Mouse (Mus musculus): ENCODE data around the gene Rab25.

Gene Rab25

DNA sequence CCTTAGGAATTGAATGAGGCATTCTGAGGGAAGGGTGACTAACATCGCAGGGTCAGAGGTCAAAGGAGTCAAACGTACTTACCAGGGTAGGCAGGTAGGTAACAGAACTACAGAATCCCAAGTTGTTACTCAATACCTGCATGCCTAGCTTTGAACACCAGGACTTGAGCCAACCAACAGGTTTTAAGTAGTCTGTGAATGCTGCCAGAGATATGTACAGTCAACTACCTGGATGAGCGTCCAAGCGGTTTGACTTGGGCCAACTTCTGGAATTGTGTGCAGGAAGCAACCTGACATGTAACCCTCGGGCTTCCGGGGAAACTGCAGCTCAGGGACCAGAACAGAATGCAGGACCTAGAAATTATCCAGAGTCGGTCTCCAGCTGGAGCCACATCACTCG lies 25.1 kb downstream of the Rab25 start:
- no peak for DNase-seq (ENCODE audit: low spot score)

DNA sequence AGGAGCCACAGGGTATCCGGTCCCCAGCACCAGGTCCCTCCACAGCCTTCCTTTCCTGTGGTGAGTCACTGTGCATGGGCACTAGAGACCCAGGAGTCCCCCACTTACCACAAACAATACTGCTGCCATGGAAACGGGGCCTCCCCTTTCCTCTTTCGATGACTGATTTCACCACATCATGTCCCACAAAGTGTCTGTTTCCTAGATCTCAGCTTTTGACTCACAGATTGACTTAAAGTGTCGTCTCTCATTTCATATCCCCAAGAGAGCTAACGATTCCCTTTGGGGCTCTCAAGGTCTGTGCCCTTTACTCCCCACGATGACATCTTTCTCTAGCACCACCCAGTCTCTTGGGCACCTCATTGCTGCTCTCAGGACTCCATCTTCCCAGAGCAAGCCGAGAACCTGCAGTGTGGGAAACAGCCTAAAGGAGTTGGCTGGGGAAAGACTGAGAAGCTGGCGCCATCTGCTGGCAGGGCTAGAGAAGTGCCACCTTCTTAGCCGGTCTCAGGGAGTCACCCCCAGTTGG lies 26.2 kb downstream of the Rab25 start:
- peak; percentile 89 for DNase-seq (ENCODE audit: low spot score)

DNA sequence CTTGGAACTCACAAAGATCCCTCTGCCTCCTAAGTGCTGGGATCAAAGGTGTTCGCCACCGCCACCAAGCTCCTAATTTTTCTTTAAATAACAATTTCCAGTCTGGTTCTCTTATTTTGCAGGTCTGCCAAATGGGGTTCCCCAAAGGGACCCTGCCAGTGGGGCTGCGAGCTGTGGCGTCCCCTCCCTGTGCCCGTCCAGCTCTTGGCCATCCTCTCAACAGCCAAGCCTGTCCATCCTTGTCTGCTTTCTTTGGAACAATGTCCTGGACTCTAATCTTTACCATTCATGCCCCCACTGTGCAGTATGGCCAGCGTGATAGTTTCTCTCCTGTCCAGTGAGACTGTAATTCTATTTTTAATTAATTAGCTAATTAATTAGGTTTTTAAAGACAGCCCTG lies 26.9 kb downstream of the Rab25 start:
- DNase-seq (ENCODE audit: low spot score): no peak

DNA sequence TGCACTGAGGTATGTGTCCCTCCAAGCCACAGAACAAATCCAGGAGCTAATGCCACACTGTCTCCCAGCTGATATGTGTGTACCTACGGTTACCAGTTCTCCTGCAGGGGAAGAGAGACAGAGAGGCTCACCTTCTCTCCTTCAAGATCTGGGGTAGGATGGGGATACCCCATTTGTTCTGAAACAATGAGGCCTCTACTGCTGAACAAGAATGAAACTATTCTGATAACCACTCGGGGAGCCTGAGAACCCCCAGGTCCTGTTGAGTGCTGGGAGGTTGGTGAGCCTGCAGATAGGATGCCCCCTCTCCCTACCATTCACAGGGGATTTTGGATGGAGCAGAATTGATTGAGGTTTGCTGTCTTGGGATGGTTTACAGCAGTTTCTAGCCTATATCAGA lies 28.0 kb downstream of the Rab25 start:
- no peak for DNase-seq (ENCODE audit: low spot score)

DNA sequence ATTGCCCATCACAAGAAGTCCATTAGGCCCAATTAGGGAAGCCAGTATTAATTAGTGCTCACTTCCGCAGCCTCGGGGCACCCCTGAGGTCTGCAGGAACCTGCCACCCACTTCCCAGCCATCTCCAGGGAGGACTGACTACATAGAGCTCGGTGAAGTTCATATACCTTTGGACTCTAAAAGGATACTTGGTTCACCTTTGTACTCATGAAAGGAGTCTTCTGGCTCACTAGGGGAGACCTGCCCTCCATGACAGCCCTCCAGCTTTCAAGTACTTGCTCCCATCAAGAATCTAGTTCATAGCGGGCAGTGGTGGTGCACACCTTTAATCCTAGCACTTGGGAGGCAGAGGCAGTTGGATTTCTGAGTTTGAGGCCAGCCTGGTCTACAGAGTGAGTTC lies 29.7 kb downstream of the Rab25 start:
- no peak for DNase-seq (ENCODE audit: low spot score)

DNA sequence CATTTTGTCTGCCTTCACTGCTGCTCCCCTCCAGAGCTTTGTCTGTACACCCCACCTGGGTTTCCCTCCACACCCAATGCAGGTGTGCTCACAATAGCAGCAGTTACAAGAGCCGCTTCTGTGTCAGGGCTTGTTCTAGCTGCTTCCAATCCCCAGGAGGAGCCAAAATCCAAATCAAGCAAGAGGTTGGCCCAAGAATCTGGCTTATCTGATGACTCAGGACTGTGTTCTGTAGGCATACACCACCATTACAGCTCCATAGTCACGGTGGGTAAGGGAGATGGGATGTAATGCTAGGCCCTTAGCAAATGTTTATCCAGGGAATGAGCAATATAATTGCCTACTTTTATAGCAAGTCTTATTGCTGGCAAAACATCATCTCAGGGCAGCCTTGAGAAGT lies 31.7 kb downstream of the Rab25 start:
- no peak for DNase-seq (ENCODE audit: low spot score)

DNA sequence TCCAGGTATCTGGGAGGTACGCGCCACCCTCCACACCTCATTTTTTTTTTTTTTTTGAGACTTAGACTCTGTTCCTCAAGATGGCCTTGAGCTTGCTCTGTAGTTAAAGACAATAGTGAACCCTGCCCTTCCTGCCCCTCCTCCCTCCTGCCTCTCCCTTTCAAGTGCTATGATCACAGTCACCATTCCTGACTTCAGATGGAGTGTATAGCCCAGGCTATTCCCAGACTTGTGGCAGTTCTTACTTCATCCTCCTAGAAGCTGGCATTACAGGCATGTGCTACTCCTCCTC lies 33.1 kb downstream of the Rab25 start:
- no peak for DNase-seq (ENCODE audit: low spot score)

DNA sequence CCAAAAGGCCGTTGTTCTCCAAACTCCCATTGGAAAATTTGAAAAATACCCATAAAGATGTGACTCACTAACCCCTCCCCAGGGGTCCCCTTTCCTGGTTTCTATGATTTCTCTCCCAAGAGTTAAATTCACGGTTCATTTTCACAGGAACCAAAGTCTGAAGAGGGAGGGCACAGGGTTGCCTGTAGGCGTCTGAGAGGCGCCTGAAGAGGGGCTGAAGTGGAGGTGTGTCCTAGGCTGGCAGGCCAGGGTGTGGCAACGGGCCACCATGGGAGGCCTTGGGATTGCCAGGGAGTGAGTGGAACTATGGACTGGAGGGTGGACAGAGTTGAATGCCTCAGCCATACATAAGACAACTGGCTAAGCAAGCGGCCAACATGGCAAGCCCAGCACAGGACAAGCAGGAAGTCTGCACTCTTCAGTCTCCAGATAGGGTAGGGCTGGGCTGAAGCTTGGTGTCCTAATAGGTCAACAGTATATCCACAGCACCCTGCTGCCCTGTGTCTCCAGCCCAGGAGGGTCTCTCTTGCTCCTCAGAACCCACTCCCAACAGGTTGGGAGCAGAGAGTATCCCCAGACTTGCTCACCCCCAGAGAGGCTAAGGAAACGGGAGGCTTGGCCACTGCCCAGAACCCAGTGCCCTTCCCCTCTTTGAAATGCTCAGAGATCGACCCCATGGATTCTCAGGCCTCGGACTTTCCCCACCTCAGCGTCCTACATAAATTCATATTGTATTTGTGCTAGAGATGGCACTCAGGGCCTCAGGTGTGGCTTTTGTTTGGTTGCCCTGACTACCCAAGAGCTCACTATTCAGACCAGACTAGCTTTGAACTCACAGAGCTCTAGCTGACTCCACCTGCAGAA lies 33.6 kb downstream of the Rab25 start:
- no peak for DNase-seq (ENCODE audit: low spot score)

DNA sequence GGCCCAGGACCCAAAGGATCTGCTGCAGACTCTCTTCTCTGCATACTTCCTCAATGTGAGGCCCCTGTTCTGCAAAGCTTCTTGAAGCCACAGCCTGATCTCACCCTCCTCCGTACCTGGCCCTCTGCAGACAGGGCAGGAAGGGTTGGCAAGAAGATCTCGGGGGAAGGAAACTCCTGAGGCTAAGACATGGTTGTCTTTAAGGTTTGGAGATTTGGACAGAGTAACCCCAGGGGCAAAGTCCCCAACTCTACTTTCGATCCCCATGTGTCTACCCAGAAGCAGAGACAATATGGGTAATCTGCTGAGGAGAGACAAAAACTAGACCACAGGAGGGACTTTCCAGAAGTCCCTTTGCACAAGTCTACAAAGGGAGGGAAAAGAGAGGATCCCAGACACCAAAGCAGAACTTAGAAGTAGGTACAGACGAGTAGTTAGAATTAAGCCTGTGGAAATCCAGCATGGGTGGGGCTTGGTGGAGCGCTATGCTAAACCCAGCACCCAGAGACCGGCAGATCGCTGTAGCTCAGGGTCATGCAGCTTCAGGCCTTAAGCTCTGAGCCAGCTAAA lies 34.5 kb downstream of the Rab25 start:
- DNase-seq (ENCODE audit: low spot score): no peak

DNA sequence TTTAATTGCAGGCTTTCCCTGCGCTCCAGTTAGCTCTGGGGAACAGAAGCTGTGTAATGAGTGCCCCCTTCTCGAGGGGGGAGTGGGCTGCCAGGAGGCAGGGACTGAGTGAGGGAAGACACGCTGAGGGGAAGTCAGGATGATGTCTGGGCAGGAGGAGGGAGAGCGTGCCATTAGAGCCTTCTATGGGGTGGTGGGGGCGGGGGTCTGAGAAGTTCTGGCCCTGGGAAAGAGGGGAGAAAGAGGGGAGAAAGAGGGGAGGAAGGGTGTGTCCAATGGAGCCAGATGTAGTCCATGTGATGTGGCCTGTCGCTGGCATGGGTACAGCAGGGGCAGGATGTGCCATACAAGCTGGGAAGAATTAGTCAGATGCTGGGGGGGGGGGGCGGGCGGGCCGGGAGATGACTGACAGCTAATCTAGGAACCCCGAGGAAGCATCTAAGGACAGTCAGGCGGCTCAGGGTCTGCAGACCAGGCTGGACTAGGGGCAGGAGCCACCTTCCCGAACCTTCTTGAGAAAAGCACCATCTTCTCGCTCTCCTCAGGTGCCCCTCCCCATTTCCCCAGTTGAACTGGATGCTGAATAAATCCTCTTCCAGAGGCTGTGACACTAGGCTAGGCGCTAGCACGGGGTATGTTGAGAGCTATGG lies 35.1 kb downstream of the Rab25 start:
- no peak for DNase-seq (ENCODE audit: low spot score)

DNA sequence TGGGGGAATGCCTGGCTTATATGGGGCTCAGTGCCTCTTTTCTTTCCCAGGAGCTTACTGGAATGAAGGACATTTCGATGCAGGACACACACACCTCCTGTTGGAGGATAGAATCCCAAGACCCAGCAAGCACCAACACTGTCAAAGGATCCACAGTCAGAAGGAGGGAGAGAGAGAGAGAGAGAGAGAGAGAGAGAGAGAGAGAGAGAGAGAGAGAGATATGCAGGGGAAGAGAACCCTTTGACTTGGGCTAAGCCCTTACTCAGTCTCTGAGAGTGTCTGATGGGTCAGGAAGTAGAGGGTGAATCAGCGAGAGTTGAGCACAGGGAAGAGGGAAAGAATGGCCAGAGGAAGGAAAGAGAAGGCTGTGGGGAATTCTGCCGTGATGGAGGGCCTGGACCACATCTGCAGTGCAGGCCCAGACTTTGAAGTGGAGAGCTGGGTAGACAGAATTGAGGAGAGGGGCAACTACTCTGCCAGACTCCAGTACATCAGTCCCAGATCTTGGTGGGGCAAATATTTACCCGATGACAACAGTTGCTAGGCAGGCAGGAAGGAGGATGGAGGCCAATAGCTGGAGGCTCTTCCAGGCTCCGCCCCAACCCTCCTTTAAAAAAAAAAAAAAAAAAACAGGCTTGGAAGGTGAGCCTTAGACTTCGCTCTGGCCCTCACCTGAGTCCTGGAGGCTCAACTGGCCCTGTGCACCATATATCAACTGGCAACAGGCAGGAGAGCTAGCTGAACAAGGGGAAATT lies 35.8 kb downstream of the Rab25 start:
- DNase-seq (ENCODE audit: low spot score): no peak

DNA sequence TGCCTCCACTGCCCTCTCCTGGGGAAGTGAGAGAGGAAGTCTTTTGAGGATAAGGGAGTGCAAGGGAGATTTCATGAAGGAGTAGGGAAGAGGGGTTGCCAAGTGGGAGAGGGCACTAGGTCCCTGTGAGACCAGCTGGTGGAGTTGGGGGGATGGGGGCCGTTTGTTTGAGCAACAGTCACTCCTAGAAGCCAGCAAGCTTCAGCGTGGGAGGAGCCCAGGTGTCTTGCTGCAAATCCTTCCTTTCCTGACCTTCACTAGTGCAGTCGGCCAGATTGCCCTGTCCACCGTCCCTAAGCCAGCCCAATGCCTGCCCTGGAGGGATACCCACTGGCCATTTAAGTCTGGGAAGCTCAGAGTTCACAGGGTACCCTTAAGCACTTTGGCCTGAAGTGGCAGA lies 36.5 kb downstream of the Rab25 start:
- DNase-seq (ENCODE audit: low spot score): no peak

DNA sequence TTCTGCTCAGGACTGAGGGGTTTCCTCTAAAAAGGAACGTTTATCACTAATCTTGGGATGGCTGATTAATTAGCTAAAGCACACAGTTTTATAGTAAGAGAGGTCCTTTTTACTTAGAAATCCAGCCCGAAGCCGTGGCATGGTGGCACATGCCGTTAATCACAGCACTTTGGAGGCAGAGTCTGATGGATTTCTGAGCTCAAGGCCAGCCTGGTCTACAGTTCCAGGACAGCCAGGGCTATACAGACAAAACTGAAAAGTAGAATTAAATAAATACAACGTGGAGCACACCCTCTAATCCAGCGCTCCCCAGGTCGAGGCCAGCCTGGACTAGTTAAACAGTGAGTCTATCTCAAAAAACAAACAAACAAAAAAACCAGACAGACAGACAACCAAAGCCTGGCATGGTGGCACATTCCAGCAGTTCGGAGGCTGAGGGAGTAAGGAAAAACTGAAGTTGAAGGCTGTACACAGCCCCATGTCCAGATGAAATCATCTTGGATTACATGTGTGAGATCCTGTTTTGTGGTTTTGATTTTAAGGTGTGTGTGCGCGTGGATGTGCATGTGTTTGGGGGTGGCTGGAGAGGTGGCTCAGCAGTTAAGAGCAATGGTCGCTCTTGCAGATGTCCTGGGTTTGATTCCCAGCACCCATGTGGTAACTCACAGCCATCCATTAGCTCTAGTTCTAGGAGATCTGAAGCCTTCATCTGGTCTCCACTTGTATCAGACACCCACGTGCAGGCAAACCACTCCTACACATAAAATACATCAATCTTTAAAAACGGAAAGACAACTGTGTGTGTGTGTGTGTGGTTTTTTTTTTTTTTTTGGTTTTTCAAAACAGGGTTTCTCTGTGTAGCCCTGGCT lies 37.4 kb downstream of the Rab25 start:
- DNase-seq (ENCODE audit: low spot score): no peak

DNA sequence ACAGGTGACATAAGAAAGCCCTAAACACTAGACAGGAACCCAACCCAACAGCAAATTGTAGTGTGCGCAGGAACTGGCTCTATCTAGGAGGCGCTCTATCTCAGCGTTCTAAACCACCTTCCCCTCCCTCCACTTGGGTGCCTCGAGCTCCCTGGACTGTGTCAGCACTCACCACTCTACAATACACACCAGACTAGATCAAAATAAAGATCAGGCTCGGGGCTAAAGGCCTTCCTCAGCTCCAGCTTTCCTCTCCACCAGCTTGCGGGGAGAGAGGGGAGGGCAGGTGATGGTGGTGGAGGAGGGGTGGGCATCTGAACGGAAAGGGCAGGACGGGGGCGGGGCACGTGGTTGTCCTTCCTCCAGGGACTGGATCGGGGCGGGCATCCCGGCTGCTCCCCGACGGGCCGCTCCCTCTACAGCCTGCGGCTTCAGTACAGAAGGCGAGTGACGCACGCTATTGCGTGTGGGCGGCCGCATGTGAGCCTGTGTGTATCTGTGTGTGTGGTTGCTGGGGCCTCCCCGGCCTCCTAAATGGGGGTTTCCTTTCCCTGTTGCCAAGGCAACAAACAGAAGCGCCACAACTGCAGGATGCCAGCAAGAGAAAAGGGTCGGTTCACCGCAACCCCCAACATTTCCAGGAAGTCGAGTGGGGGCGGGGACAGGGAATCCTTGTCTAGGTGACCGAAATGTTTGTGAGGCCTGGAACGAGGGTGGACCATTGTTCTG lies 38.2 kb downstream of the Rab25 start, which contains the start of gene Lmna:
Lmna (minus strand) TSS at position 265 of the 729 bp plus-strand sequence.
- peak; percentile 91 for DNase-seq (ENCODE audit: low spot score)

DNA sequence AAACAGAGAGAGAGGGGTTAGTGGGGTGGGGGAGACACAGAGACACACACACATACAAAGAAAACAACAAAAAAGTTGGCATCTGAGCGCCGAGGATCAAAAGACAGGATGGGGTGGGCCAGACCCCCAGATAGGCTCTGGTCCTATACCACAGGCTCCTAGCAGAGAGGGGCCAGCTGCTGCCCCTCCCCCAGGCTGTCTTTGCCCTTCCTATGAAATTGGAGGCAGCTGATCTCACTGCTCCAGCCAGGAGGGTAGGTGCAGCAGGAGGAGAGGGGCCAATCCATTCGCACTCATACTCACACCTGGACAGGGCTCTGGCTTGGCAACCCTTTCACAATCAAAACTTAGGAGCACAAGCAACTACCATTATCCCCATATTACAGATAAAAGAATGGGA lies 38.9 kb downstream of the Rab25 start:
- no peak for DNase-seq (ENCODE audit: low spot score)

DNA sequence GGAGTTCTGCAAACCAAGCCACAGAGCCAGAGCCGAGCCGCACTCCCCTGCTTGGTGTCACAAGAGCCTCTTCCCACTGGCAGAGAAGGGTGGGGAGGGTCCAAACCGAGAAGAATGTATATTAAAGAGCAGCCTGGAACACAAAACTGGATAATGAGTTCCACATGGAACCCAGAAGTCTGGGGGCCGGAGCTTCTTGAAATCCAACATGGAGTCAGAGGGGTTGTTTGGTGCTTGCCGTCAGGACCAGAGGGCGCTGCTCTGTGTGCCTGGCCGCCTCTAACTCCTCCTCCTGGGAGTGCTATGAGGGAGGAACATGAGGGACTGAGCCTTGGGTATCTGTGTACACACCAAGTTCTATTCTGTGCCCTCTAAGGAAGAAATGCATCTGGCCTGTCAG lies 42.3 kb downstream of the Rab25 start:
- no peak for DNase-seq (ENCODE audit: low spot score)

DNA sequence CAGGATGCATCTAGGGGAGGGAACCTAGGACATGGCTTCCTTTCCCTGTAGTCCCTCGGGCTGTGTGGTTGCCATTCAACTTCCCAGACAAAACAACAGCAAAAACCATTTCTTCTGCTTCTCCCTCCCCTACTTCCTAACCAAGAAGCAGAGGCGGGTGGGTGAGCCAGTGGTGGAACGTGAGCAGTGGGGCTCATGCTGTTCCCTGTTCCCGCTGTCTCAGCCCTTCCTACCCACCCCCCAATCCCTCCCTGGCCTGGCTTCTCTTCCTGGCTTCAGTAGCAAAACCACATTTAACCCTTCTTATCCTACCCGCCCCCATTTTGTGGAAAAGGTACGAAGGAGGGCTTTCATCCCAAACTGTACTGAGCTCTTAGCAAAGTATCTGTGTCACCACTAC lies 43.0 kb downstream of the Rab25 start:
- DNase-seq (ENCODE audit: low spot score): no peak

DNA sequence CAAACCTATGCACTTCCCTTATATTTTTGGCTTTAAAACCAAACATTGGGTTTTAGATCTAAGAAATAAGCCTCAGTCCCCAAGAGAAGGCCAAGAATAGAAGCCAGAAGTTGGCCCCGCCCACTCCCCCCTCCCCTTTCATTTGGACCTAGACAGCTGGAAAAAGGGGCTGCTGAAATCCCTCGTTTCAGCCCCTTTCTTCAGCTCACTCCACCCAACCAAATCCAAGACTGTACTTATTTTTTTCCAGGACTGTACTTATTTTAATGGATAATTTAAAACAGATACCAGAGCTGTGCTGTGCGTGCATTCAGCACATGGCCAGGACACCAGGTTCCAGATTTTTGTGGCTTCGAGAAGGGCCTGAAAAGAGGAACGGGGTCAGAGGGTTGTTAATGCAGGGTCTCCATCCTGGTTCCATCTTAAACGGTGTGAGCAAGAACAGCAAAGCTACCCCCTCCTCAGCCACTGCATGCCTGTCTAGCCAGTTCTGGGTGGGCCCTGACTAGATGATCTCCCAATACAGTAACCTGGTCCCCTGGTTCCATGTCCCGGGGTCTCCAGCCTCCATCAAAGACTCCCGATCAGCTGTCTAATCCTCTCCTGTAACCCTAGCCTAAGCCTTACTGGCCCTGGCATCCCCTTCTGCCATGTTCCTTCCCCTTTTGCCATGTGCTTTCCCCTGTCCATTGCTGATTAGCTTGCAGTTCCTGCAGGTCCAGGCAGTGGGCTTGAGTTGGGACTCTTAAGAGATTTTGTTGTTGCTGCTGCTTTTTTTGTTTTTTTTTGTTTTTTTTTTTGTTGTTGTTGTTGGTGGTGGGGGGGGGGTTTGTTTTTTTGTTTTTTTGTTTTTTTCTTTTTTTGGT lies 44.0 kb downstream of the Rab25 start:
- no peak for DNase-seq (ENCODE audit: low spot score)

DNA sequence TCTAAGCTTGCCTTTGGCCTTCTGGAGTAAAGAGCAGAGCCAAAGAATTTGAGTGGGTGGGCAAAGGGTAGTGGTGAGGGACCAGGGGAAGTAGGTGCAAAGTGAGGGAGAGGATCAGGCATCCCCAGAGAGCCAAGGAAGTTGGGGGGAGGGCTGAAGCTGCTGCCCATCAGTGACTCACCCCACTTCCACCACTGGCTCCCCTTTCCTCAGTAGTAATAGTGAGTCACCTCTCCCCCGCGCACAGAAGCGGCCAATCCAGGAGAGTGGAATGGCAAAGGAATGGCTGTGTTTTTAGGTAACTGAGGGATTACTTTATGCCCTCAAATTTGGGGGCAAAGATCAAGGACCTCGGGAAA lies 44.6 kb downstream of the Rab25 start:
- DNase-seq (ENCODE audit: low spot score): no peak
